Mouse (Mus musculus): Measurements from ENCODE around the gene Sept9. TPM values are rescaled to one million over a fixed set of nuclear protein-coding genes. Genes with fewer than 3 reads are reported as not detected.

Sept9 gene
- polyA plus RNA-seq, 2 experiments from 2014 or later, result 265 to 345 TPM

Other genes with a start within 250 kb of the Sept9 start
- 10 to 100 TPM; 13.9 to 22.7 TPM for gene Sec14l1, start 84.5 kb upstream of the Sept9 start, polyA plus RNA-seq (2017; shearing (Covaris generic))